Mouse (Mus musculus): ENCODE measurements around the gene Per2. TPM values are rescaled to one million over a fixed set of nuclear protein-coding genes. Genes with fewer than 3 reads are reported as not detected.

Per2 gene
- polyA plus RNA-seq, 1 experiment from 2014 or later, result 4.6 TPM

DNA sequence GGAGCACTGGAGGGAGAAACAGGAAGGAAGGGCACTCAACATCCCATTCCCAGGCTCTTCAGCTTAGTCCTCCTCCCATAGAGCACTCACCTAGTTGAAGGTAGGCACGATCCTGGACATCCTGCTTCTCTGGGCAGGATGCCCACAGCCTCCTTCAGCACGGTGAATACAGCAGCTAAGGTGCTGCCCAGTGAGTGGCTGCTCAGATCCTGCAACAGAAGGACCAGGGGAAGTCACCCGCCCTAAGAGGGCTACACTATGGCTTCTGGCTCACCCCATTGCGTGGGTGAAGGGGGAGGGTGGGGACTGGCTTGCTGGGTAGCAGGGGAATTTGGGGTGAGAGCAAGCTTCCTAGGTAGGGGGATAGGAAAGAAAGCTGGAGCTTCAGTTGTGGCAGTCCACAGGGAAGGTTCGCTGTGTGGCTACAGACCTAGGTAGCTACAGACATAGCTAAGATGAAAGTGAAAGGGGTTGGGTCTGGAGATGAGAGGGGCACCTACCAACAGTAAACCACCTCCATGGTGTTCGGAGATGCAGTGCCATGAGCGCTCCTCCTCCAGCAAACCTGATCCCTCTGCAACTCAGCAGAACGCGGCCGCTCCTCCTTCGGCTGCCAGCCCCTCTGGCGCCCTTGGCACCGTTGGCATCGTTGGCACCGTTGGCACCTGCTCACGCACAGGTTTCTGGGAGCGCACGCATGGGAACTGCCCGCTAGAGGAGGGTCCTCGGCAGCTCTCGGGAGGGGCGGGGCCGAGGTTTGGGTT, 53.5 kb downstream of the Per2 start:
- Histone ChIP-seq H3K4me1 (replicated peaks) (0 out of 2 replicates have a peak, but pooled peaks cover under 1% of the 10 kb centered on the region), H3K9me3 (no peaks in the 10 kb centered on the region), H3K36me3 (0 out of 2 replicates have a peak, but pooled peaks cover 1% of the 10 kb centered on the region), H3K4me3 (no peak overlapping the region), H3K9ac (no peak overlapping the region), H3K4me2 (no peak overlapping the region), H3K27me3 (0 out of 2 replicates have a peak, but pooled peaks cover 7% of the 10 kb centered on the region), H3K27ac (no peak overlapping the region)
- WGBS, result 57% methylated on average over 23 of the region's 23 CpGs
- ATAC-seq (ENCODE audit: low FRiP score), result no peak

DNA sequence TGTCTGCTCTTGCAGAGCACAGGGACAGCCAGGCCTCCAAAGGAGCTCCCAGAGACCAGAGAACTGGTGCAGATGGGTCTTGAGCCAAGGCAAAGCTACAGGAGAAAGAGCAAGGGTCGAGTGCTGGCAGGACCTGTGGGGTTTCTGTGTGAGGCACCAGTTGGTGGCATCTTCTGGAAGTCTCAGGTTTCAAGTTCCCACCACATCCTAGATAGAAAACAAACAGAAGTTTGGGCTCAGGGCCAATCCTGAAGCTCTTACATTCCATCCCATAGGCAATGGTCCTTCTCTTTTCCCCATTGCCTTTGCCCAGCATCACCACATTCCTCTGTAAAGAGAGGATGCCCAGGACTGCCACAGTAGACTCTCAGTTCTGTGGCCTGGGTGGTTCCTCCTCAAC, 54.1 kb downstream of the Per2 start:
- 25% methylated on average over 1 of the region's 1 CpGs for WGBS

DNA sequence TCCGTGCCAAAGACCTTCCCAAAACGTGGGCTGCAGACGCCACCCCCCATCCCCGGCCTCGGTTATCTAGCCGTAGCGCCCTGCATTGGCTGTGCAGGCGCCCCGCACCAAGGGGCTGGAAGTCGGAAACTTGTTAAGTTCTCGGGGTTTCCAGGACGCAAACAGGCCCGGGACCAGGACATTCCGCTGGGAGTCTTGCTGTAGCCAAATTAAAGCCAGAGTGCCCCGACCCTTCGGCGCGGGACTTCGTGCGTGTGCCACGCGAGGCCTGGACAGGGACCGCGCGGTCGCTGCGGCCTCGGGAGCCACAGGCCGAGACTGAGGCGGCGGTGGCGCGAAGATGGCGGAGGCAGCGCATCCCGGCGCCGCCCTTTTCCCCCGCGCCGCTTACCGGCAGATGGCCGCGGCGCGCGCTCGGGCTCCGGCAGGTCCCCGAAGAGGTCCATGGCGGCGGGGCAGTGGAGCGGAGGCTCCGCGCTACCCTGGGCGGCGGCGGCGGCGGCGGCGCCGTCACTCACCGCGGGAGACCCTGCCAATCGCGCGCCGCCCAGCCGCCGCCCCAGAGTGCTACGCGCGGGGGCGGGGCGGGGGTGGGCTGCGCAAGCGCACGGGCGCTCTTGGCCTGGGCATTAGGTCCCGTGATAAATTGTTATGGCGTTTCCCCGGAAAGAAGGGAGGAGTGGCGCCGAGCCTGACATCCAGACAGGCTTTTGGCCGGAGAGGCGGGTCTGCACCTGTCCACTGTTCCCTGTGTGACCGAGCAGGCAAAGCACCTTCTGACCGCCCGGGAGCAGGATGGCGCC, 60.7 kb downstream of the Per2 start, which contains the start of gene Ilkap:
Ilkap (minus strand) TSS at position 556 of the 803 bp plus-strand sequence.
- Histone ChIP-seq H3K4me1 (replicated peaks) (peaks cover 32% of the 10 kb centered on the region), H3K27me3 (no peaks in the 10 kb centered on the region), H3K27ac (peak within 1 kb of the TSS; percentile 93), H3K9me3 (no peaks in the 10 kb centered on the region), H3K9ac (peak within 1 kb of the TSS; percentile 91), H3K36me3 (peaks cover 10% of the 10 kb centered on the region), H3K4me3 (peak within 1 kb of the TSS; percentile 89), H3K4me2 (peak within 1 kb of the TSS; percentile 93)
- WGBS, result under 1% methylated on average over 71 of the region's 91 CpGs
- ATAC-seq (ENCODE audit: low FRiP score), result peak; percentile 96

More for the DNA sequence above, 54.1 kb downstream of the Per2 start:
- H3K27me3 ChIP-seq, result 0 out of 2 replicates have a peak, but pooled peaks cover 7% of the 10 kb centered on the region
- H3K4me2 ChIP-seq, result no peak overlapping the region
- ATAC-seq (ENCODE audit: low FRiP score), result no peak
- H3K9me3 ChIP-seq, result no peaks in the 10 kb centered on the region
- H3K4me1 ChIP-seq (replicated peaks), result no peaks in the 10 kb centered on the region
- no peaks in the 10 kb centered on the region for H3K36me3 ChIP-seq
- no peak overlapping the region for H3K27ac ChIP-seq
- H3K9ac ChIP-seq, result no peak overlapping the region
- no peak overlapping the region for H3K4me3 ChIP-seq

DNA sequence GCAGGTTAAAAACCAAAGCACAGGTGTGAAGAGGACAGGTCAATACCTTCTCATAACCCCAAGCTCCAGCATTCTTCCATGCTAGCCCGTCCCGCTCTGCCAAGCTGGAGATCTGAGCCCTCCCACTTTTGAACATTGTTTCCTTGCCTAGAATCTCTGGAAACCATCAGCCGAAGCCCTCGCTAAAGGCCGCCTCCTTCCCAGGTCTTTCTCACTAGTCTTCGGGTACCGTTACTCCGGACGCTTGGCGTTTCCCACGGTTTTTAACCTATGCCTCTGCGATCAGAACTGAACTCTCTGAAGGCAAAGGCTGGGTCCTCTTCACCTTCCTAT, 61.2 kb downstream of the Per2 start:
- Histone ChIP-seq H3K27me3 (no peaks in the 10 kb centered on the region), H3K36me3 (peaks cover 16% of the 10 kb centered on the region), H3K4me3 (peak overlapping the region; percentile 89), H3K4me2 (peak overlapping the region; percentile 93), H3K9ac (peak overlapping the region; percentile 91), H3K27ac (peak overlapping the region; percentile 93), H3K4me1 (replicated peaks) (peaks cover 32% of the 10 kb centered on the region), H3K9me3 (no peaks in the 10 kb centered on the region)
- 0 out of 2 replicates have a peak, but pooled peaks have one; percentile 6 for ATAC-seq (ENCODE audit: low FRiP score)
- WGBS, result under 1% methylated on average over 12 of the region's 12 CpGs

DNA sequence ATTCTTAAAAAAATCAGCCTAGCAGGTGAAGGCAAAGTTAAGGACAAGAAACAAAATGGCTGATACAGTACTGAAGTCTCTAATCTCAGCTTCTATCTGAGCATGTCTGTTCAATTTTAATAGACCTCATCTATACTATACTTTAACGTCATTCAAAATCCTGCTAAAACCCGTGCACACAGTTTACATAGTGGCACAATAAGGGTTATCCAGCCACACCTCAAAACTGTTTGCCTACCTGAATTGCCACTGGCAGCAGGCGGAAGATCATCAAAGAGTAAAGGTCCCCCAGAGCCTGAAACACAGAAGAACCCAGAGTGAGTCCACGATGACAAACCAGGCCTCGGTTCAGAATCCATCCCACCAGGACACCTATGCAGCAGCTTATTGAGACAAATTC, 68.8 kb downstream of the Per2 start:
- H3K27ac ChIP-seq, result no peak overlapping the region
- no peak overlapping the region for H3K4me3 ChIP-seq
- ATAC-seq (ENCODE audit: low FRiP score), result no peak
- H3K27me3 ChIP-seq, result no peaks in the 10 kb centered on the region
- peaks cover 77% of the 10 kb centered on the region for H3K36me3 ChIP-seq
- H3K4me2 ChIP-seq, result no peak overlapping the region
- no peaks in the 10 kb centered on the region for H3K9me3 ChIP-seq
- WGBS, result 95% methylated on average over 5 of the region's 5 CpGs
- peaks cover 6% of the 10 kb centered on the region for H3K4me1 ChIP-seq (replicated peaks)
- no peak overlapping the region for H3K9ac ChIP-seq

DNA sequence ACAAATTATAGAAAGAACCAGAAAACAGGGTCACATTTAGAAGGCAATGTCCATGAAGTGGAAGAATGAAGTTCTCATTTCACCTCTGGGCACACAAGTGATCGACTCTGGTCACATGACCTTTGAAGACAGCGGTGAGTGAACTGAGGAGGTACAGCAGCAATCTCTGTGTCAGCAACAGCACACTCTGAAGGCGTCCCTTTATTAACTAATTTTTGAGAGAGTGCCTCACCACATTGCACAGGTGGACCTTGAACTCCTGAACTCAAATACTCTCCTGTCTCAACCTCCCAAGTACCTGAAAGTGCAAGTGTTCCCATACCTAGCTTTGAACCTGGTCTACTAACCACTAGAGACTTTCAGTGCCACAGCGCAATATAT, 78.0 kb downstream of the Per2 start:
- Histone ChIP-seq H3K9ac (no peak overlapping the region), H3K4me1 (replicated peaks) (no peaks in the 10 kb centered on the region), H3K36me3 (peaks cover 94% of the 10 kb centered on the region), H3K4me3 (no peak overlapping the region), H3K27ac (no peak overlapping the region), H3K4me2 (no peak overlapping the region), H3K9me3 (no peaks in the 10 kb centered on the region), H3K27me3 (no peaks in the 10 kb centered on the region)
- no peak for ATAC-seq (ENCODE audit: low FRiP score)
- WGBS, result 95% methylated on average over 4 of the region's 4 CpGs

DNA sequence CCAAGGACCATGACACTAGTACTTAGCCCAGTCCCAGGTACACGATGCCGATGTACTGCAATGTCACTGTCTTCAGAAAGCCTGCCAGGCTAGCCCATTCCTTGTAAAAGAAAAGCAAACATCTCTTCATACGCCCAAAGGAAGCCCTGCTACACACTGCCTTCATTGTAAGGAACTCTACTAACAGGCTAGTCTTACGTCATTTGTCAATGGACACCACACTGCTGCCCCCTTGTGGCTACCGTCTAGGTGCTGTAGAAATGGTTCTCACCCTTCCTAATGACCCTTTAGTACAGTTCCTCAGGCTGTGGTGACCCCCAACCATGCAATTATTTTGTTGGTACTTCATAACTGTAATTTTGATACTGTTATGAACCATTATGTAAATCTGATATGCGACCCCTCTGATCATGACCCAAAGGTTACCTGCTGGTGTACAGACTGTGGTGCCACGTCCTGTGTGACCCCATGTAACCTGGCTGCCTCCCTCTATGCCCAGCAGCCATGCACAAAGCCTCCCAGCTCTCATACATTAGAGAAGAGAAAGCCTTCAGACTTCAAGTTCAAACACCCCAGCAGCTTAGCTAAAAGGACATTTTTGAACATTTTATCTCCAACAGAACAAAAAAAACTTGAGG, 78.6 kb downstream of the Per2 start:
- H3K4me3 ChIP-seq, result no peak overlapping the region
- peaks cover 95% of the 10 kb centered on the region for H3K36me3 ChIP-seq
- H3K27me3 ChIP-seq, result no peaks in the 10 kb centered on the region
- no peak overlapping the region for H3K27ac ChIP-seq
- no peaks in the 10 kb centered on the region for H3K9me3 ChIP-seq
- no peak overlapping the region for H3K4me2 ChIP-seq
- no peaks in the 10 kb centered on the region for H3K4me1 ChIP-seq (replicated peaks)
- H3K9ac ChIP-seq, result no peak overlapping the region
- 0 out of 2 replicates have a peak, but pooled peaks have one; percentile 52 for ATAC-seq (ENCODE audit: low FRiP score)
- WGBS, result 59% methylated on average over 7 of the region's 7 CpGs

DNA sequence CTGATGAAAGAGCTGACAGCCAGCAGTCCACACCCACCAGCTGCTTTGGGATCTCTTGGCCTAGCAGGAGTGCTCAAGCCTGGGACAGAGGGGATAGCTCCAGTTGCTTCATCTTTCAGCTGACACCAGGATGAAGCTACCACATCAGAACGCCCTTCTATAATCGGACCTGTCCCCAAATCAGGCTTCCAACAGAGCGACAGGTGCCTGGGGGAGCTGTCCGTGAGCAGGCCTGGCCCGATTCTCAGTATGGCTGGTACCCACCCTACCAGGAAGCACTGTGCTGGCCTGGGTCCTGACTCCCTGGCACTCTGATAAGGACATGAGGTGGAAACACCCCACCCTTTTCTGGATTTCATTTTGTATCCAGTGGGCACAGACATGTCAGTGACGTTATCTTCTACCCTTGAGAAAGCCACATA, 85.7 kb downstream of the Per2 start:
- 89% methylated on average over 6 of the region's 6 CpGs for WGBS
- no peak overlapping the region for H3K4me3 ChIP-seq
- ATAC-seq (ENCODE audit: low FRiP score), result no peak

DNA sequence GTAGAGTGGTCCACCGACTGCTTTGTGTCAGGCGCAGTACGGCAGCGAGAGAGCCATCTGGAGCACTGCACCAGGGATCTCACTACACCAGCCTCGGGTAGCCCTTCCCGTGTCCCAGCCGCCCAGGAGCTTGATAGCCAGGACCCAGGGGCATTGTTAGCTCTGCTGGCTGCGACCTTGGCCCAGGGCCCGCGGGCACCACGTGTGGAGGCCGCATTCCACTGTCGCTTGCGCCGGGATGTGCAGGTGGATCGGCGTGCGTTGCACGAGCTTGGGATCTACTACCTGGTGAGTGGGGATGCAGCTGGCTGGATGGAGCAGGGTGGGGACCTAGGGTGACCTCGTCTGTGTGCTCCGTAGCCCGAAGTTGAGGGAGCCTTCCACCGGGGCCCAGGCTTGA, 89.1 kb downstream of the Per2 start:
- ATAC-seq (ENCODE audit: low FRiP score), result no peak
- WGBS, result 85% methylated on average over 23 of the region's 23 CpGs
- Histone ChIP-seq H3K27me3 (peaks cover 26% of the 10 kb centered on the region), H3K4me2 (no peak overlapping the region), H3K36me3 (peaks cover 61% of the 10 kb centered on the region), H3K27ac (no peak overlapping the region), H3K4me1 (replicated peaks) (peaks cover 9% of the 10 kb centered on the region), H3K9me3 (no peaks in the 10 kb centered on the region), H3K9ac (no peak overlapping the region), H3K4me3 (no peak overlapping the region)

More for the DNA sequence above, 85.7 kb downstream of the Per2 start:
- H3K9me3 ChIP-seq, result no peaks in the 10 kb centered on the region
- H3K36me3 ChIP-seq, result peaks cover 95% of the 10 kb centered on the region
- no peaks in the 10 kb centered on the region for H3K4me1 ChIP-seq (replicated peaks)
- no peak overlapping the region for H3K4me2 ChIP-seq
- H3K27me3 ChIP-seq, result no peaks in the 10 kb centered on the region
- no peak overlapping the region for H3K27ac ChIP-seq
- H3K9ac ChIP-seq, result no peak overlapping the region

DNA sequence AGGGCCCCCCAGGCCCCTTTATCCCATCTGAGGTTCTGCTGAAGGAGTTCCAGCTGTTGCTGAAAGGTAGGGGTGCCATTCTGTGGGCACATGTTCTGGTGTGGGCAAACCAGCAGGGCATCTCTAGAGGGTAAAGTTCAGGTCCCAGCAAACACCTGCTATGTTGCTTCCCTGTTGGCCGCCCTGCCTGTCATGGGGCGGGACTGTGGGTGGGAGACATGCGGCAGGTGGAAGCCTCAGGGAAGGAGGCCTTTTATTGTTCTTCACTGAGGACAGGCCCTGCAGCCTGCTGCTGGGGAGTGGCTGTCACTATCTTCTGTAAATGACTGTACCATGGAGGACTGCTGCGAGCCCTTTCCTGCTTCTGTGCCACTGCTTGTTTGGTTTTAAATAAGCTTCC, 89.7 kb downstream of the Per2 start:
- H3K4me2 ChIP-seq, result no peak overlapping the region
- peaks cover 9% of the 10 kb centered on the region for H3K4me1 ChIP-seq (replicated peaks)
- H3K9me3 ChIP-seq, result no peaks in the 10 kb centered on the region
- H3K9ac ChIP-seq, result no peak overlapping the region
- no peak for ATAC-seq (ENCODE audit: low FRiP score)
- 72% methylated on average over 4 of the region's 4 CpGs for WGBS
- H3K27me3 ChIP-seq, result peaks cover 30% of the 10 kb centered on the region
- H3K4me3 ChIP-seq, result no peak overlapping the region
- H3K36me3 ChIP-seq, result peaks cover 55% of the 10 kb centered on the region
- no peak overlapping the region for H3K27ac ChIP-seq

DNA sequence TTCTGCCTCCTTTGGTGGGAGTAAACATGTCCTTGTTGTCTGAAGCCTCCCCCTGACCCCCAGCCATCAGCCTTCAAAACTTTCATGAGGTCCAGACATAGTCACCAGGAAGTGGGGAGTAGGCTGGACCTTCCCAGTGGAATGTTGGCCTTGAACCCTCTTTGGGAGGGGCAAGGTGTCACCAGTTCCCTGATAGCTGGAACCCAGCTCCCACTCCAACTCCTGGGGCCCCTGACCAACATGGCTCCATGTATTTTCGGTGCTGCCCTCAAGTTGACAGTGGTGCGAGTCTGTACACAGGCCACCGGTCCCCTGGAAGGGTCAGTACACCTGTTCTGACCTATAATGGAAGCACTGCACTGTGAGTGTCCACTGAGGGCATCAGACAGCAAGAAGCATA, 91.8 kb downstream of the Per2 start:
- 83% methylated on average over 3 of the region's 3 CpGs for WGBS
- Histone ChIP-seq H3K27ac (no peak overlapping the region), H3K4me2 (no peak overlapping the region), H3K27me3 (peaks cover 30% of the 10 kb centered on the region), H3K4me1 (replicated peaks) (peaks cover 9% of the 10 kb centered on the region), H3K36me3 (peaks cover 34% of the 10 kb centered on the region), H3K9ac (no peak overlapping the region), H3K4me3 (no peak overlapping the region), H3K9me3 (peaks cover 7% of the 10 kb centered on the region; the same call in 1 of the 2 replicates)
- ATAC-seq (ENCODE audit: low FRiP score), result no peak
